Mouse (Mus musculus): ENCODE results near the gene Mtus2. TPM values are rescaled to one million over a fixed set of nuclear protein-coding genes. Genes with fewer than 3 reads are reported as not detected.

Gene Mtus2
- polyA plus RNA-seq (2015; fragmentation: Illumina TruSeq; extraction: RNeasy Lipid Tissue Mini Kit (QIAGEN cat#74804); ENCODE audit: insufficient read depth, low read depth, low replicate concordance) = 1.1 TPM

DNA sequence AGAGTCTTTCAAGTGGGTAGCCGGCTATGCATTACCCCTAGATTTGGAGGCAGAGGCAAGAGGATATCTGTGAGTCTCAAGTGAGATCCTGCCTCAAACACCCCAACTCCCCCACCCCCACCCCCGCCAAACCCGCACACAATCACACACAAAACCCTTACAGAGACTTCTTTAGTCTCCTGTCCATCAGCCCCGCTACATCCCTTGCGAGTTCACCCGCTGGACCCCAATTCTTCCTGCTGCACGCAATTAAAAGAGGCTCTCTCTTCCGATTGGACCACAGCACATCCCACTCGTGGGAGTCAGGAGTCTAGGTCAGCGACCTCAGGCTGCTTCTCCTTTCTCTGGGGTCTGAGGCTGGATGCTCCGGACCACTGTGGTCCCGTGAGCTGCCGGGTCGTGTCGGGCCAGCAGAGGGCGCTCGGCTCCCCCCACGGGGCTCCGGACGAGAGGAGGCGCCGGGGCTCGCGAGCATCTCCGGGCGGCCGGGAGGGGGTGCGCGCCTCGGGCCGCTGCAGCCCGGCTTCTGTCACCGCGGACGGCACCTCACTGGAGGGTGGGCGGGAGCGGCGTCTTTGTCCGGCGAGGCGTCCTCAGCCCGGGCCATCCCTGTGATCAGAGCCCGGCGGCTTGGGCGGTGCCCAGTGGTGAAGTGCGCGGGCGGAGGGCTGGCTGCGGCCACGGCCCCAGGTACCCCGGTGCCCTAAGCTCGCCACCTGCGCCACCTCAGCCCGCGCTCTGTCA lies at the start of gene Mtus2:
Gene Mtus2, plus strand, starts transcription at position 500 of the 744 bp plus-strand sequence.

Other genes with a start within 250 kb of the Mtus2 start
- gene Flt1, start 231.3 kb upstream of the Mtus2 start, polyA plus RNA-seq (2015; fragmentation: Illumina TruSeq; extraction: RNeasy Lipid Tissue Mini Kit (QIAGEN cat#74804); ENCODE audit: insufficient read depth, low read depth, low replicate concordance) = 39.6 TPM
- 12.9 TPM for gene Pomp, start 96.9 kb upstream of the Mtus2 start, polyA plus RNA-seq (2015; fragmentation: Illumina TruSeq; extraction: RNeasy Lipid Tissue Mini Kit (QIAGEN cat#74804); ENCODE audit: insufficient read depth, low read depth, low replicate concordance)
- gene Slc46a3, start 62.5 kb upstream of the Mtus2 start, polyA plus RNA-seq (2015; fragmentation: Illumina TruSeq; extraction: RNeasy Lipid Tissue Mini Kit (QIAGEN cat#74804); ENCODE audit: insufficient read depth, low read depth, low replicate concordance) = 6.4 TPM